Mouse (Mus musculus): ENCODE measurements around the gene Tlr9.

GRCm38 (mm10) chr9:106241541-106242164 is 19.3 kb downstream of the Tlr9 start:
- no peak for TF ChIP-seq CTCF (IDR thresholded peaks at IDR 0.05; ENCODE audit: low read depth)
- TF ChIP-seq EP300 (IDR thresholded peaks at IDR 0.05; ENCODE audit: low read depth) = no peak

All from heart, postnatal 0 days (tissue).